Mouse (Mus musculus) heart, adult 2 months (tissue): ENCODE data around the gene Rpl12.

Experiments
- CTCF ChIP-seq: fragments of 200-600 bp; IDR thresholded peaks from 2 replicates; pipeline ENCODE4 v1.8.1; 2022; ENCODE audit warnings: antibody characterized with exemption, mild to moderate bottlenecking, moderate library complexity
- EP300 ChIP-seq: fragments of 200-500 bp; IDR thresholded peaks from 2 replicates; pipeline ENCODE4 v1.6.1; 2011; ENCODE audit warnings: low read depth, low read length, control low read depth; ENCODE audit not compliant: insufficient read depth
- POLR2A ChIP-seq: fragments of 200-500 bp; IDR thresholded peaks from 2 replicates; pipeline ENCODE4 v1.6.1; 2011; ENCODE audit warnings: mild to moderate bottlenecking, low read depth, low read length, control low read depth; ENCODE audit not compliant: insufficient read depth

GRCm38 (mm10) chr2:32971235-32971634 lies 9.9 kb downstream of the Rpl12 start:
- TF ChIP-seq CTCF (no peak), POLR2A (no peak), EP300 (no peak)
